Mouse (Mus musculus) frontal cortex, adult (tissue): ENCODE data around the gene Ddias.
A peak's percentile ranks its signal among the peaks of the same experiment; 100 is the strongest.
"Not testable (repeated sequence)": the region's sequence is repeated elsewhere in the genome, so short reads cannot be mapped to it uniquely, and the experiment has no call there.

Experiments used
- ATAC-seq: cut with Nextera tagmentation; 2 replicates; pipeline ENCODE4 v1.9.2; 2017; ENCODE audit warnings: mild to moderate bottlenecking, moderate library complexity, mixed read lengths; ENCODE audit not compliant: low TSS enrichment

The Ddias gene

DNA sequence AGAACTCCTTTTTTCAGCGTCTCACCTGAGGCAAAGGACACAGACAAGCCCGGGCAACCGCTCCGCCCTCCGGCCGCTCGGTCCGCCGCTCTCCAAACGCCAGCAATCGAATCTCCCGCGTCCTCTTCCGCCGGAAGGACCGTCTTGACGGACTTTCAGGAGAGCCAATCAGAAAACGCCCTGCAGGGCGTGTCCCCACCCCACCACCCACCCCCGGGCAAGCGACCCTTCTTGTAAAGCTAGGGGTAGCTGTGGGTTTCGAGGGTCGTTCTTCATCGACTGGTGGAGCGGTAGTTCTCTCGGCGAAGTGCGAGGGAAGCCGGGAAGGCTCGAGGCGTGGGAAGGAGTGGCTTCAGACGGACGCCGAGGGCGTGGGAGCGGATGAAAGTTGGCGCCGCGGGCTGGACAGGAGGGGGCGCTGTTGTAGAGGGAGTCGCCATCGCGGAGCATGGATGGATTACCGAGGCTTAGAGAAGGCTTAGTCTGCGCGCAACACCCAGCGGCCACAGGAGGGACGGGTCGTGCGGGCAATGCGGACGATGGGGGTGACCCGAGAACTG, at the start of gene Ddias, which contains the start of gene Prcp:
Ddias (minus strand) TSS at position 132 of the 560 bp plus-strand sequence.
Prcp (plus strand) TSS at position 355 of the 560 bp plus-strand sequence.
- peak; percentile 75 for ATAC-seq

- ATAC-seq = no peak
Measured at GRCm38 (mm10) chr7:92920857-92921172, 46.8 kb upstream of the Ddias start.

DNA sequence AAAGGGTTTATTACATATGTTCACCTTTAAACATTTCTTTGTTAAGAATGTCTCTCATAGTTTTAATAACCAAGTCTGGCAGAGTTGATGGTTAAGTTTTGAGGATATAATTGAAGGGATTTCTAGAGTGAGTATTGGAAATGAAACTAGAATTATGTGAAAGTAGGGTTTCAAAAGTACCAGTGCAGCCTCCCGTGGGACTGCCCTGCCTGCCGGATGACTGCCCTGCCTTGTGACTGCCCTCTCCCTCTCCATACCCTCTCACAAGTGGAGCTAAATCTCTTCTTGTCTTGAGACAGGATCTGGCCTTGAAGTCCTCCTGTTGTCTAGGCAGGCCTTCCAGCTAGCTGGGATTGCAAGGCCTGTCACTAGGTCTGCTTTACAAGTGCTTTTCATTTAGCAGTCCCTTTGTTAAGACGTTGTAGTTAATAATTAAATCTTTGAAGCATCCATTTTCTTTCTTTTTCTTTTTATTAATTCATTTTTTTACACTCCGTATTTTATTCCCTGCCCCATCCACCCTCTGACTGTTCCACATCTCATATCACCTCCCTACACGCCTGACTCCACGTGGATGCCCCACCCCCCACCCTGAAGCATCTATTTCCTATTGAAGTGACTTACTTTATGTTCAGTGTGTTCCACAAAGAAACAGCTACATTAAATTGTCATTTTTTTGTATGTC, 46.3 kb upstream of the Ddias start:
- ATAC-seq = no peak

- not testable (repeated sequence) for ATAC-seq
Measured at GRCm38 (mm10) chr7:92904285-92904684, 30.2 kb upstream of the Ddias start.

- ATAC-seq = peak; percentile 99
Measured at GRCm38 (mm10) chr7:92903360-92904038, 29.5 kb upstream of the Ddias start.

DNA sequence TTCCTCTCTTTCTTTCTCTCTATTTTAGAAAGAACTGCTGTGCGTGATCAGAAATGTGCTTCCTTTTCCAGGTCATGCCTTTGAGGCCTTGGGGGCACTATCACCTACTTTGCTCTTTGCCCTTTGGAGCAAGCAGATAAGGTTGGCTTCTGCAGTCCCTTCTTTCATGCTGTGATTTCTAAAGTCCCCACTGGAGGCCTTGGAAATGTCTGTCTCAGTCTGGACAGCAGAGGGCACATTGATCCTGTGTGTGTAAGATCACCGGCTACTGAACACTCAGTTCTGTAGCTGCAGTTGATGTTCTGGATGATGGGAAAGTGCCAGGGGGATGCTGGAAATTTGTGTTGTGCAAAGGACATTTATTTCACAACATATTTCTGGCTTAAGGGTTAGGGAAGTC, 23.0 kb upstream of the Ddias start:
- ATAC-seq = peak; percentile 94

GRCm38 (mm10) chr7:92896036-92896435, 22.0 kb upstream of the Ddias start:
- ATAC-seq = peak; percentile 75

GRCm38 (mm10) chr7:92893478-92893877, 19.4 kb upstream of the Ddias start:
- ATAC-seq = no peak

- ATAC-seq = no peak
Measured at GRCm38 (mm10) chr7:92890618-92891230, 16.7 kb upstream of the Ddias start.

DNA sequence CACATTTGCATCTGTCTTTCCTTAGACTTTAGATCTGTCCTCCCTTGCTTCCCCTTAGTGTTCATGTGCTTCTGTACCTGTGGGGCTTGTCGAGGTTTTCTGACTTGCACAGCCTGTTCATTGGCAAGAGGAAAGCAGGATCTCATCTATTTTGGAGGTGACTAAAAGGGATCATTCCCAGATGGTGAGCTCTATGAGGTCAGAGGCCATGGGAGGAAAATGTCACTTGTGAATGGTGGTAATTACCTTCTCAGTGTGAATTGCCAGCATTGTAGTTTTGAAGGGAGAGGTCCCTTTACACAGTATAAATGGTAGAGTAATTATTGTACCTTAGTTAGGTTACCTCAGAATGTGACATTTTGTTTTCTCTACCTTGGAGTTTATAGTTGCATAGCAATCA, 16.2 kb upstream of the Ddias start:
- no peak for ATAC-seq

GRCm38 (mm10) chr7:92887230-92887629, 13.2 kb upstream of the Ddias start:
- ATAC-seq = no peak

- ATAC-seq = no peak
Measured at GRCm38 (mm10) chr7:92886801-92887200, 12.8 kb upstream of the Ddias start.

DNA sequence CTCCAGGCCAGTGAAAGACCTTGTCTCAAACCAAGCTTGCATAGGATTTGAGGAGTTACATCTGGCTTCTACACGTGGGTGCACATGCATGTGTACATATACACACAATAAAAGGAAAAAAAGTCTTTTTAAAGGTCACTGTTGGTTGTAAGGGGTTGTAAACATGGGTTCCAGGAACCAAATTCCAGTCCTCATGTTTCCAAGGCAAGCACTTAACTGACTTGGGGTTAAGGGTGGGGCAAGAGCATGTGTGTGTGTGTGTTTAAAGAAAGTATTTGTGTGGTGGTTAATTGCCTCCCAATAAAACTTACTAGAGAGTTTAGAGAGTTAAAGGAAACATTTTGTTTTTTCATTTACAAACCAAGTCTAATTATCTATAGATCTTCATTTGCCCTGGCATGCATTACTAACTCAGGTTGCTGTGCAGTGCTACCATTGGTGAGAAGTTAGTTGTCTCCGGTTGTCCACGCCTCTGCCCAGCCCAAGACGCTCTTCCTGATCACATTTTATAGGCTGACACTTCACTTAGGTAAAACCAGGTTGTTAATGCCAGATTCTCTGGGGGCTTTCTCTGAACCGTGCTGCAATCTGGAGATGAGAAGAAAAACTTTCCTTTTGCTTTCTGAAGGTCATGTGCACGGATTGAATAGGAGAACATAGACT, 11.1 kb upstream of the Ddias start:
- ATAC-seq = no peak

DNA sequence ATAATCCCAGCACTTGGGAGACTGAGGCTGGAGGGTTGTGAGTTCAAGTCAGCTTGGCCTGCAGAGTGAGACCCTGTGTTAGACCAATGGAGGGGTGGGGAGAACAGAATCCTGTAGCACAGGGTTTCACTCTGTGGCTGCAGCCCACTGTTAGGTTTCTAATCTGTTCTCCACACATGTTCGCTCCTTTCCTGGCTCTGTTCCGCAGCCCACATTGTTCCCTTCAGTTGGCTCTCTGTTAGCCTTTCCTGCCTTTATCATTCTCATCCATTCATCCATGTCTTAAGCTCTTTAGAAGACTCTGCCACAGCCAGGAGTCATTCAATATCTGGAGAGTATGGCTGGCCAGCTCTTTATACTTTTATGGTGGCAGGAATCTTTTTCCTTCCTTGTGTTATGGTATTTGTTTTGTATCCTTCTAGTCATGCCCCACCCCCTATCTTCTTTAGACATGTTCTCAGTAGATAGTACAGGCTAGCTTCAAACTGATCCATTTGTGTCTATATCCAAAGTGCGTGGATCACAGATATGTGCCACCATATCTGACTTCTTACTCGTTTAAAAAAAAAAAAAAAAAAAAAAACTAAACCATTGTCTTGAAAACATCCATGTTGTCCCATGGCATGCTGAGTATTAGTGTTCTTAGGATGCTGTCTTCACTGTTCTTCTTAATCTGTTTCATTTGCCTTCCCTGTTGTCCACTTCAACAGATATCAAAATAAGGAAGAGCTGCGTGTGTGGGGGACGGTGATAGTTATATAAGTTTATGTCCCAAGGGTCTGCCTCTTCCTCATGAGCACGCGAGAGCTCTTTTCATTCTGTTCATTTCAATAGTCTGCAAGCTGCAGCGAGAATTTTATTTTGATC, 10.0 kb upstream of the Ddias start:
- no peak for ATAC-seq

DNA sequence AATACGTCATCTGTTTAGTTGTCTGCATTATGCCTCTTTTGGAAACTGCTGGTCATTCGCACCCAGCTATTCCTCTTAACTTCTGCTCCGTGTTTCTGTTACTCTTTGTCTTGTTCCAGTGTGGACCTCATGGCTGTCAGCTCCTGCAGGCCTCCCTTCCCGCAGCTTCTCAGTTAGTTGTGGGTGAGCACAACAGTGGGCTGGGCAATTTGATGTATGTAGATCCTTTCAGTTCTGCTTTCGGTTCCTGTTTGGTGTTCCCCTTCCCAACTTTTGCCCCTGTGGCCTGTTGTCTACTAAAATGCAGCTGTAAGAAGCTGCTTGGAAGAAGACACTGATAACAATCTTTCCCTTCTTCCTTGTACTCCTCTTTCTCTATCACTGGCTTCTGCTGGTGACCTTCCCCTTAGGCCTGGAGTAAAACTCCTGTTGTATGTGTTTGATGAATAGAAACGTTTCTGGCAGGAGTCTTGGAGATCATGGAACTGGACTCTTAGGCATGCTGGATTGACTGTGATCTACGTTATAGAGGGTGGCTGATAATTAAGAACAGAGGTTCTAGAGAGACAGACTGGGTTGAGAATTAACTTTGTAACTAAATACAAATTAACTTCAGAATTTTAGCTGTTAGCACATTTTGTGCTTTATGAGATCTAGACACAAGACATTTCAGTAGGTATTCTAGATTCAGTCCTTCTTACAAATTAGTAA, 4.7 kb upstream of the Ddias start:
- no peak for ATAC-seq

- no peak for ATAC-seq
Measured at GRCm38 (mm10) chr7:92876538-92876937, 2.5 kb upstream of the Ddias start.

DNA sequence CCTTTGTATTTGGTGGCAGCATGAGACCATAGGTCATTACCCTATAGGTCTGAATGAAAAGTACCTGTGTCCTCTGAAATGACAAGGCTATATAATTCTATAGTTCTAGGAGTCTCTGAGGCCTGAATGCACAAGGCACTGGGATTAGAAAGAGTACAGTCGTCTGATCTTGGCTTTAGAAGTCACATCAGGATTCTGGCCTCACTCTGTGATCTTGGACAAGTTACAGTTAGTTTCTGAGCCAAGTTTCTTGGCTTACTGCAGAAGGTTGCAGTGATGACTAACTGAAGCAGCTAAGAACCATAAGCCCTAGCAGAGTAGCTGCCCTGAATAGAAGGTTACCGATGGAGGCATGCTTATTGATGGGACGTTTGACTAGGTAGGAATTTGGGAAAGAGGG, 2.0 kb upstream of the Ddias start:
- no peak for ATAC-seq

GRCm38 (mm10) chr7:92874761-92875408, 838 bp upstream of the Ddias start:
- peak; percentile 83 for ATAC-seq

DNA sequence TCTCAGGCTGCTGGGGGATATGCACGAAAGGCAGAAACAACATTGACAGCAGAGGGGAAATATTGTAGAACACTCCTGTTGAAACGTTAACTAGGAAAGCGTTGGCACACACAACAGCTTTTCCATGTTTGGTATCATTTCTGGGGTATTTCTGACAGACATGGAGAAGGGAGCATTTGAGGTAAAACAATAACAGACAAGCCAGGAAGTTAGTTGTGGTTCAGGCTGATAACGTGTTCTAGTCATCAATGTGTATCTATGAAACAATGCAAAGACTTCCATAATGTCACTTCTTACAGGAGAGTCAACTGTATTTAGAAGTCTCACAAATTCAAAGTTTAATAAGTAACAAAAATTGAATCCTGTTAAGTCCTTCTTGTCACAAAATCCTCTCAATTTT, 2.5 kb downstream of the Ddias start:
- ATAC-seq = no peak

DNA sequence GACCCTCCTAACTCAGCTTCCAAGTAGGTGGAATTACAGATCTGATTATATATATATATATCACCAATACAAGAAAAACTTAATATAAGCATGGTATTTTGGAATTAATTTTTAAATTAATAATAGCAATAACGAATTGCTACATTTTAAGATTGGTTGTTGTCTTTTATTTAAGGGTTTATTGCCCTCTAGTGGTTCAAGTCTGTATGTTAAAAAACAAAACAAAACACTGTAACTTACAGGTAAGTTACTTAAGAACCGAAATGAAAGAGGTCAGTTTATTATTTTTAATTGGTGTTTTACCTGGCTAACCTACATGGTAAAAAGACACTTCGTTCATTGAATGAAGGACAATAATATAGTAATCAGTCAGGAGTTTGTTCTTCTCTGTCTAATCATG, 3.9 kb downstream of the Ddias start:
- no peak for ATAC-seq
